In genomic region chr6:134517141-134517540, GRCm38 (mm10) we compare ENCODE assay signal across 30 mouse cellular contexts.
"Had no signal": no experiment of that assay in that cellular context is flagged by ENCODE, and none has a peak within 500 bp of the region (broad histone marks: within the 10 kb centered on the region; RNA-seq: fewer than 3 reads in every experiment).

No protein-coding gene starts in this region.

- H3K4me3 ChIP-seq: left cerebral cortex, adult 2 months; limb, embryonic 12.5 days; limb, embryonic 13.5 days; limb, embryonic 15.5 days; liver, embryonic 13.5 days; liver, embryonic 15.5 days; lung, embryonic 15.5 days; megakaryocyte, embryonic 14.5 days; midbrain, embryonic 10.5 days; midbrain, embryonic 12.5 days; midbrain, embryonic 13.5 days; midbrain, embryonic 15.5 days; myocyte; neural tube, embryonic 12.5 days; neural tube, embryonic 13.5 days had no signal

- H3K9me3 ChIP-seq: limb, embryonic 12.5 days; limb, embryonic 13.5 days; limb, embryonic 15.5 days; liver, embryonic 13.5 days; liver, embryonic 15.5 days; lung, embryonic 15.5 days; megakaryocyte, embryonic 14.5 days; midbrain, embryonic 10.5 days; midbrain, embryonic 12.5 days; midbrain, embryonic 13.5 days; midbrain, embryonic 15.5 days; neural tube, embryonic 12.5 days; neural tube, embryonic 13.5 days had no signal

- H3K27ac ChIP-seq: left cerebral cortex, adult 2 months; limb, embryonic 13.5 days; limb, embryonic 15.5 days; liver, embryonic 13.5 days; liver, embryonic 14.5 days; liver, embryonic 15.5 days; lung, embryonic 15.5 days; macrophage; midbrain, embryonic 10.5 days; midbrain, embryonic 12.5 days; midbrain, embryonic 13.5 days; midbrain, embryonic 15.5 days; neural tube, embryonic 12.5 days; neural tube, embryonic 13.5 days had no signal

- H3K9ac ChIP-seq: limb, embryonic 12.5 days; limb, embryonic 13.5 days; limb, embryonic 15.5 days; liver, embryonic 13.5 days; liver, embryonic 14.5 days; liver, embryonic 15.5 days; lung, embryonic 14.5 days; lung, embryonic 15.5 days; midbrain, embryonic 12.5 days; midbrain, embryonic 13.5 days; midbrain, embryonic 15.5 days; neural tube, embryonic 12.5 days; neural tube, embryonic 13.5 days had no signal

- H3K27me3 ChIP-seq: limb, embryonic 12.5 days; limb, embryonic 13.5 days; limb, embryonic 15.5 days; liver, embryonic 13.5 days; liver, embryonic 15.5 days; lung, embryonic 15.5 days; megakaryocyte, embryonic 14.5 days; midbrain, embryonic 12.5 days; midbrain, embryonic 13.5 days; midbrain, embryonic 15.5 days; neural tube, embryonic 12.5 days; neural tube, embryonic 13.5 days had no signal

- H3K4me2 ChIP-seq: limb, embryonic 12.5 days; limb, embryonic 13.5 days; limb, embryonic 15.5 days; liver, embryonic 15.5 days; lung, embryonic 14.5 days; lung, embryonic 15.5 days; midbrain, embryonic 11.5 days; midbrain, embryonic 12.5 days; midbrain, embryonic 13.5 days; midbrain, embryonic 15.5 days; neural tube, embryonic 12.5 days; neural tube, embryonic 13.5 days had no signal

- ATAC-seq: lung, postnatal 0 days; midbrain, embryonic 13.5 days; midbrain, embryonic 15.5 days; midbrain, embryonic 16.5 days had no signal

- H3K36me3 ChIP-seq: lung, embryonic 15.5 days; midbrain, embryonic 12.5 days; midbrain, embryonic 13.5 days; midbrain, embryonic 15.5 days had no signal

- DNase-seq: left cerebral cortex, postnatal 4 days; liver; liver, embryonic 13.5 days; lung, adult 18-20 months; lung, adult 2 months; lung, embryonic 14.5 days; lung, postnatal 10 days; lung, postnatal 14 days; lung, postnatal 36 days; lung, postnatal 4 days; midbrain, embryonic 14.5 days had no signal
